Mouse (Mus musculus) E14TG2a.4 (cell line): ENCODE measurements around the gene Olfr734.

Source experiments
- CTCF ChIP-seq: conservative IDR thresholded peaks from 2 replicates; pipeline ENCODE4 v1.5.1; 2014; ENCODE audit warnings: low read length
- NANOG ChIP-seq: IDR thresholded peaks from 2 replicates; pipeline ENCODE4 v1.6.1; 2014; ENCODE audit warnings: borderline replicate concordance, low read length, mixed read lengths

GRCm38 (mm10) chr14:50301422-50301821 lies 25.1 kb downstream of the Olfr734 start, which contains the start of gene Olfr733:
- TF ChIP-seq CTCF: no peak
- no peak for TF ChIP-seq NANOG
